Mouse (Mus musculus): Measurements from ENCODE around the gene Ctnnd2.
"Not testable (repeated sequence)": the region's sequence is repeated elsewhere in the genome, so short reads cannot be mapped to it uniquely, and the experiment has no call there.

Ctnnd2 gene

DNA sequence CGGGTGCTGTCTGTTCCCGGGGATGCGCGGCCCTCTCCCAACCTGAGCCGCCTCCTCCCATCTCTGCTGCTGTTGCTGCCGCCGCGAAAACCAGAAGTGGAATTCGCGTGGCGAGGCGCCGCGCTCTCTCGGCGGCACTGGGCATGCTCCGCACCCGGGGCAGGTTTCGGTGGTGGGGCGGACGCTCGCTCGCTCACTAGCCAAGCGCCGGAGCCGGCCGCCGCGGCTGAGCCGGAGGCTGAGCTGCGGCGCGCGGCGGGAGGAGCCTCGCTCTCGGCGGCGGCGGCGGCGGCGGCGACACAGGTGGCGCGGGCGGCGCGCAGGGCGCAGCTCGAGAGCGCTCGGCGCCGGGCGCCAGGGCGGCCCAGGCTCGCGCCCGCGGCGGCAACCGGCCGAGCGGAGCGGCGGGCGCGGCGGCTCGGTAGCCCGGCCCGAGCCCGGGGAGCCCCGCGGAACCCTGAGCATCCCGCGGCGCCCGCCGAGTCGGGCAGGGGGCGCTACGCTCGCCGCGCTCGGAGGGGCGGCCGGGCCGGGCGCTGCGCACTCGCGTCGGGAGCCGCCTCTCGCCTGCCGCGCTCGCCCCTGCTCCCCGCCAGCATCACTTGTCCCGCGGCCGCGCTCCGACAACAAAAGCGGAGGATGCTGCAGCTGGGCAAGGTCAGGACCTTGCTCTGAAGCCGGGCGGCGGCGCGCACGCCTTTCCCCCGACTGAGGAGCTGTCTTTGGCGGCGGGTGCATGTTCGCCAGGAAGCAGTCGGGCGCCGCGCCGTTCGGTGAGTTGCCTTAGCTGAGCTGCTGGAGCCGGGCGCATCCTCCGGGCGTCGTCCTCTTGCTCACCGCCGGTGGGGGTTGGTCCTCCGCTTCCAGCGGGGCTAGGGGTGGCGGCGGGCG, at the start of gene Ctnnd2:
Gene Ctnnd2 (plus strand): TSS at position 203 of the 891 bp plus-strand sequence.
- DNase-seq (ENCODE audit: low spot score in 2 of 2) = peak; percentile 64 to 86

DNA sequence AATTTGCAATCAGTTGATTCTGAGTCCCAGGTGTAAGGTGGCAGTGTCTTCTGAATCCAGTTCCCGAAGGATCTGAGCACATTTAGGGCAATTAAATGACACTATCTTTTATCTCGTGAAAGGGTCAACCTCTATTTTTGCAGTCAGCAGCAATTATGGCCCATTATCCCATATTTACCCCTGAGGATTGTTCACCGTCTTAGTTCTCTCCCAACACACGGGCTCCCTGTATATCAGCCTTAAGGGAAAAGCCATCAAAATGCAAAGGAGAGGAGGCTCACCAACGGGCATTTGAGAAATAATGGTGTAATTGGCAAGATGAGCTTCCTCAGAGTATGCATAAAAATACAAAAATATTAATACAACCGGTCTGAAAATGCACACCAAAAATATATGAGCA, 41.7 kb upstream of the Ctnnd2 start:
- no peak for DNase-seq (ENCODE audit: low spot score in 2 of 2)

DNA sequence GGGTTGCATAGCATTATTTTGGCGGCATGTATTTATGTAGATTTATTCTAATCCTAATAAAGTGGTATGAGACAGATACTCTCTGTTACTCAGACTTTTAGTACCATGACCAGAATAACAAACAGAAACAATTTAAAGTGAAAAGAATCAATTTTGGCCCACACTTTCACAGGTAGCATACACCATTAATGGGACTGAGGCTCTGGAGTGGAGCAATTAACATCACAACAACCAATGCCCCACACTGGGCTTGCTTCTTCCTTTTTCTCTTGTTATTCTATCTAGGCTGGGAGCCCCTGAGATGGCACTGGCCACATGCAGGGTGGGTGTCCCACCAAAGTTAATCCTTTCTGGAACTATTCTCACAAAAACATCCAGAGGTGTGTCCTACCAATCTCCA, 32.8 kb upstream of the Ctnnd2 start:
- not testable (repeated sequence) for DNase-seq (ENCODE audit: low spot score in 2 of 2)

DNA sequence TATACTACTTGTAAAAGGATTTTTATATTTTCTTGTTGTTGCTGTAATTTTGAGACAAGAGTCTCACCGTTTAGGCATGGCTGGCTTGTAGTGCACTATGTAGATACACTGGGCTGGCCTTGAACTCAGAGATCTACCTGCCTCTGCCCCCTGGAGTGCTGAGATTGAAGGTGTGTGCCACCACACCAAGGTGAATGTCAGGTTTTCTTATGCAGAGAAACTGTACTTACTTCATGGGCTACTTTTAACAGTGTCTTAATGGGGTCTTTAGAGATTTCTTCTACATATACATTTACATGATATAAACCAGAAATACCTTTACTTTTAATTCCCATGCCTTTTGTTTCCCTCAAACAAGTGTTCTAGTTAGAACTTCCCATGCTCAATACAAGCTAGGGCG, 27.0 kb upstream of the Ctnnd2 start:
- no peak for DNase-seq (ENCODE audit: low spot score in 2 of 2)

DNA sequence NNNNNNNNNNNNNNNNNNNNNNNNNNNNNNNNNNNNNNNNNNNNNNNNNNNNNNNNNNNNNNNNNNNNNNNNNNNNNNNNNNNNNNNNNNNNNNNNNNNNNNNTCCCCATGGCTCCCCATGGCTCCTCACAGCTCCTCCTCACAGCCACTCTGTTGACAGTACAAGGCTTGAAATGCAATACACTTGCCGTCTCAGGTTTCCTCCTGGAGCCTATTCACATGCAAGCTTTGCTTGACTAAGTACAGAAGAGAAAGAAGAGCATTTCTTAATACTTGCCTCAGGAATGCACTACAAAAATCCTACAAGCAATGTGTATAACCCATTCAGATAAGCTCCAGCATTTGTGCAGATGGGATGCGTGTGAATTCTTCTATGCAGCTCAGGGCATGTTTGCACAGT, 20.2 kb upstream of the Ctnnd2 start:
- DNase-seq (ENCODE audit: low spot score in 2 of 2) = no peak

DNA sequence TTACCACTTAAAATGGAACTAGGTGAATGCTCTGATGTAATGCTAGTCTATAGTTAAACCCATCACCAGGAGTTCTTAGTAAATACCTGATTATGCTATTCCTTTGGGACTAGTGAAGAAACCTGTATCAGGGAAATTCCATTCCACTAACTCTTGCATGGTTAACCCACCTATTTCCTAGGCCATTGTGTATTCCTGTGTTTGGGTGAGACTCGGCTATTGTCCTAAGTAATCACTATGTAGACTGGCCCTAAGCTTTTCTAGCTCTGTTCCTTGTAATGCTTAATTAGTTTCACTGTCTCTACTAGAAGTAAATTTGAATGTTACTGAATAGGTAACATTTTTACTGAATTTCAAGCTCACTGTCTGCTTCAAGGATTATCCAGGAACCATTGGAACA, 14.4 kb upstream of the Ctnnd2 start:
- DNase-seq (ENCODE audit: low spot score in 2 of 2) = no peak

DNA sequence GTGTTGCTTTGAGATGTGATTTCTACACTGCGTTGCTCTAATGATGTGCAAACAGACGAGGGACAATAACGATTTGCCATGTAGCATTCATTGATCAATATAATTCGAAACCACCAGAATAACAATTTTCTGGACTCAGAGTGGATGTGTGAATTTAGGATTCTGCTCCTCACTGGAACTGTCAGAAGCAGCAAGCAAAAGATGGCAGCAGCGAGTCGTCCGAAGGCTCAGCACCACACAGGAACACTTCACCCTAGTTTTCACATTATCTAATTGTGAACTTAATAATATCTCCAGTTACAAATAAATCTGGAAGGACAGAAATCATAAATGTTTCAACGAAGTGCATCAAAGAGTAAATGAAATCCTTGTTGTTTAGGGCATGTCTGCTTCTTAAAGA, 2.4 kb upstream of the Ctnnd2 start:
- DNase-seq (ENCODE audit: low spot score in 2 of 2) = peak in 1 of 2 experiments; percentile 22

DNA sequence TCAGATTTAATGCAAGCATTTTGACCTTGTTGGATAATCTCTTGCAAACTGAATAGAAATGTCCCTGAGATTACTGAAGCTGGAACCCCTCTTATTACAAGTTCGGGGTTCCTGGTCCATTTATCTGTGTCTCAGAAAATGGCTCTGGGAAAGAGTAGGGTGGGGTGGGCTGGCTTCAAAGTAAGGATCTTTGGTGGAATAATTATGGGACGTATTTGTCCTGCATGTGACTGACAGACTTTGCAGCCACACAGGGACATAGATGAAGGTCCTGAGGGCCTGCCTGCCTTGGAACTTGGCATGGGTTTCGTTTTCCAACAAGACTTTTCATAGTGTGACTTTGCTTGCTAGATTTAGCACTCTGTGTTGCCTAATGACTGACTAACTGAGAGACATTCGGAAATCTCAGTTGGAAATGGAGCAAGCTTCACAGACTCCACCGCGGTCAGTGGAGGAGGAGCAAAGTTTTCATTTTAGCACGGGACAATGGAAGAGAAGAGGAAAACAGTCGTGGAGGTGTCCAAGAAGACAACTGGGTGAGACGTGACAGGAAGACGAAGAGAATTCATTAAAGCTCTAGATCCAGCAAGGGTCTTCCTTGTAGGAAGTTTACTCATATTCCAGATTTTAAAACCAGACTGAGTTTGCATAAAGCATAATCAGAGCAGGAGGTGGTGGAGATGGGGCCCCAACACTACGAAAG, 749 bp upstream of the Ctnnd2 start:
- DNase-seq (ENCODE audit: low spot score in 2 of 2) = no peak

DNA sequence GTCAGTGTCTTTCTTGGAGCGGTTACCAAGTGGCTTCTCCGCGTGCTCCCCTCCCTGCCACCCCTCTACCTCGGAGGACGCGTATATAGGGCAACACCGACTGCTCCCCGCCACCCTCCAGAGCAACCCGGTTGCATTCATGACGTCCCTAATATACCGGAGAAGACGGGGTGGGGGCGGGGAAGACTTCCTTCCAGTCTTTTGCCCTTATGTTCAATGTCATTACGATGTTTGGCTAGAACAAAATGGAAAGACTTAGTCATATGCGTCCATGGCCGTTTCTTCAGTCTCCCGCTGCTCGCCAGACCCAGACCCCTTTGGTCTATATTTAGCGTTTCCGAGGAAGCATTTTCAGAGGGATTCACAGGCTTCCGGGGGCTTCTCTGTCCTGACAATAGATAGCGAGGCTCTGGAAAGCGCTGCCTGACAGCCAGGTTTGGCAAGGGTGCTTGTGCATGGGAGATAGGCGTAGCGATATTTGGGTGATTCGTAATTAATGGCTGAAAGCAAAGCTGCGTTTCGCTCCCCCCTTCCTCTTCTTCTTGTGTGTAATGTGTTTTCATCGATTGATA, 1.1 kb downstream of the Ctnnd2 start:
- DNase-seq (ENCODE audit: low spot score in 2 of 2) = peak in 1 of 2 experiments; percentile 40

DNA sequence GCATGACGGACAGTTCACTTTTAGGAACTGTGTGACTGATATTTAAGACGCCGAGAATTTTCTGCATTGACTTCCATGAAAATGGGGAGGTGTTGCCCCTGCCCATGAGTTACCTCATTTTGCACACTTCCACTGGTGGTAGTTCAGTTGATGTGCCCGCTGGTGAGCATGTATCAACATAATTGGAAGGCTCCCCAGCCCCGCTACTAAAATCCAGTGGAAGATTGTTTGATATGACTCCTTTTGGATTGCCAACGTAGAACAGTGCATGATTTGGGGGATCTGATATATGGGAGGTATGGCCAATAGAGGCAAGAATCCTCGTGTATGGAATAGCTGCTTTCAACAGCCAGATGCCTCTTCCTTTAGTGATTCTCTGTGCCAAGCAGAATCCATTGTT, 1.9 kb downstream of the Ctnnd2 start:
- DNase-seq (ENCODE audit: low spot score in 2 of 2) = peak in 1 of 2 experiments; percentile 17

DNA sequence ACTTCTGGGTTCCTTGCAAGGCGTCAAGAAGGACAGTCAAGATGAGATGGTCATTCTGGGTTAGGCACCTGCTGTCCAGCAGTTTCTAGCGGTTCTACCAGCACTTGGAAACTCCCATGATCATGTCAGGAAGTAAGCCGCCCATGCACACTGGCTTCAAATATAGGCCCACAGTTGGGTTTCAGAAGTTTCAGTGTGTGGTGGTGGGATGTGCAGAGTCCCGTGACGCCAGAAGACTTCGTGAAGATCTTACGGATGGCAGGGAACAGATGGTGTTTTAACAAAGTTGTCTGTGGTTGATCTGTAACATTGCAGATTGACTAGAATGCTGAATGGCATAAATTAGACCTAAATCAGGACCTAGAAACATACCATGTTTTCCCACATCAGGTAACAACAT, 11.6 kb downstream of the Ctnnd2 start:
- DNase-seq (ENCODE audit: low spot score in 2 of 2) = no peak

DNA sequence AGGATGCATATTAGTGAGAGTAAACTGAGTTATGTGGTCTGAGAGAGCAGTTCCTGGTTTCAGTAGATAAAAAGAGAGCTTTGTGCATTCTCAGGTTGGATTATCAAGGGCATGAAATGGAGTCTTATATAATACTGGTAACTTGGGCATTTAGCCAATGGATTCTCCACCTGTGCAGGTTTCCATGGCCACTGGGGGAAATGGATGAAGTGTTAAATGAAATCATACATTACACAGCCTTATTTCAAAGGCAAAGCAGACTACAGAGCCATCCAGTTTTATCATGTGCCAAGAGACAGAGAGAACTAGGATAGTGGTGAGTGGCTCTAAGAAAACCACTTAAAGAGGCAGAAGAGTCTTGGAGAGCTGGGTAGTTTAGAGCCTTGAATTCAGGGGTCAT, 18.5 kb downstream of the Ctnnd2 start:
- no peak for DNase-seq (ENCODE audit: low spot score in 2 of 2)

DNA sequence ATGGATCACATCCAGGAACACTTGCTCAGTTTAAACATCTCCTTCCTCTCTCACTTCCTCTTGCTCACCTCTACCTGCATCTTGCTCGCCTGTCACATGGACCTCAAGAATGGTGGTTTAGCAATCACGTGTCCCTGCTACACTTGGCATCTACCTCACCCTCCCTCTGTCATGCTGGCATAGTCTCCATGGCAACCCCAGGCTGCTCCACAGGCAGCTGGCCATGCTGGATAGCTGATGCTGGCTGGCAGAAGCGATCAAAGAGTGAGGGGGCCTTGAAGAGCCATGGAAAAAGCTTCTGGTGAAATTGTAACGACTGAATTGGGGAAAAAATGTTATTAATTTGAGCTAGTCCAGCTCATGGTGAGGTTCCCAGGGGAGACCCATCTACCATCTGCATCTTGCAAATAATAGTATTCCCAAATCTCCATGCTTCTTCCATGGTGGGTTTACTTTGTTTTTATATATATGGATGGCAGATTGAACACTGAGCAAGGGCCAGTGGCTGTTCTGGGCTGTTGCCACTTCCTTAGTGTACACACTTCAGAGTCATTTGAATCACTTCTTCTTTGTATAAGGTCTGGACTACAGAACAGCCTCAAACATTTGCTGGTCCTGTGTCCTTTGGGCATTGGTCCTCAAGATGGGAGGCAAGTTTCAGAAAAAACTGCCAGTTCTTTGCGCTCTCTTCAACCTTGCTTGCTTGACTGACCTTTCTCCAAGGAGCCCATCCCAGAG, 19.7 kb downstream of the Ctnnd2 start:
- peak in 1 of 2 experiments; percentile 62 for DNase-seq (ENCODE audit: low spot score in 2 of 2)

DNA sequence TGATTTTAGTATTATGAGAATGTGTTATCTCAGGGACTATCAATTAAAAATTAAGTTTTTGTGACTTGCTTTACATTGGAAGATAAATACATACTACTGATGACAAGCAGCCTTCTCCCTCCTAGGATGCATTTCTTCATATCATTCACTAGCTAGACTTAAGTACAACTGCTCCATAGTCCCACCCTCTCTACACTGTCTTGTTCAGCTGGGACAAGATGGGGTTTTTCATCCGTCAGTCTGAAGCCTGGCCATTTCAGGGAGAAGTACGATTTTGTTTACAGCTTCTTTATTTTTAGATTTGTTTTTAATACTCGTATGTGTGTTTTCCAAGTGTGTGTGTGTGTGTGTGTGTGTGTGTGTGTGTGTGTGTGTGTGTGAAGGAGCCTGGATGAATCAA, 26.0 kb downstream of the Ctnnd2 start:
- DNase-seq (ENCODE audit: low spot score in 2 of 2) = no peak

DNA sequence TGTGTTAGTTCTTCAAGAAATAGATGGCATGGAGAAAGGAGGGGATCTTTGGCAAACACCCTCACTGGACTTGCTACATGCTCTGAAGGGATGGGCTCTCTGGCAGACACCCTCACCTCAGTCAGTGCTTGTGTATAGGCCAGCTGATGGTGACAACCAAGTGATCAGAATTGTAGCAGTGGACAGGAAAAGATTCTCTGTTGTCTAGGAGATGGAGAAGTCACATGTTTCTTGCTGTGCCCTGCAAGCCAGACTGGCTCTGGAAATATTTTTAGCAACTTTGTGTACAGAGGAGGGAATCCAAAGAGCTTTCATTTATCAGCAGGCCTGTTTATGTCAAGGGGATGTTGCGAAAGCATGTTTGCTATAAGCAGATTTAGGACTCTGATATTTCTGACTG, 27.4 kb downstream of the Ctnnd2 start:
- no peak for DNase-seq (ENCODE audit: low spot score in 2 of 2)

DNA sequence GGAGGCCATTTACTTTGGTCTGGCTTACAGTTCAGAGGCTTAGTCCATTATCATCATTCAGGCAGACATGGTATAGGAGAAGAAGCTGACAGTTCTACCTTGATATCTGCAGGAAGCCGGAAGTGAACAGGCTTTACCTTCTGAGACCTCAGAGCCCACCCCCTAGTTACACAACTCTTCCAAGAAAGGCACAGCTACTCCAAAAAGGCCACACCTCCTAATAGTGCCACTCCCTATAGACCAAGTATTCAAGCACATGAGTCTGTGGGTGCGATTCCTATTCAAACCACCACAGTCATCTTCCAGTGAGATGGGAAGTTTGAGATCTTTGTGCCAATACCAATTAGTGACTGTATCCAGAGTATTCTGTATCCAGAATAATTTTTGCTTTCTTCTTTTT, 28.8 kb downstream of the Ctnnd2 start:
- peak in 1 of 2 experiments; percentile 1 for DNase-seq (ENCODE audit: low spot score in 2 of 2)

DNA sequence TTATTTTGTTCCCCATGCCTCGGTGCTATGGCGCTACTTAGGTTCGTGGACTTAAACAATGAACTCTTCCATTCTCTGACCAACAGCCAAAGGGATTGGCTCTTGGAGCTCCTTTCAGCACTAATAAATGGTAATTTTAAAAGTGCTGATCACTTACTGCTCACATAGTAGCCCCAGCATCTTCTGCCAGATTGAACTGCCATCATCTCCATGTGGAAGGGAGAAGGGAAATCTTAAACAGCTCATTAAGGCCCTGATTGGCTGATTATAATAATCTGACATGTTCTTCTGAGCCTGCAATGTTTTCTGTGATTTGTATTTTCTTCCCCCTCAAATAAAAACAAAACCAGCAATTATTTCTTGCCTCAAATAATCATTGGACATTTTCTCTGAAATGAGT, 29.2 kb downstream of the Ctnnd2 start:
- DNase-seq (ENCODE audit: low spot score in 2 of 2) = peak in 1 of 2 experiments; percentile 1

DNA sequence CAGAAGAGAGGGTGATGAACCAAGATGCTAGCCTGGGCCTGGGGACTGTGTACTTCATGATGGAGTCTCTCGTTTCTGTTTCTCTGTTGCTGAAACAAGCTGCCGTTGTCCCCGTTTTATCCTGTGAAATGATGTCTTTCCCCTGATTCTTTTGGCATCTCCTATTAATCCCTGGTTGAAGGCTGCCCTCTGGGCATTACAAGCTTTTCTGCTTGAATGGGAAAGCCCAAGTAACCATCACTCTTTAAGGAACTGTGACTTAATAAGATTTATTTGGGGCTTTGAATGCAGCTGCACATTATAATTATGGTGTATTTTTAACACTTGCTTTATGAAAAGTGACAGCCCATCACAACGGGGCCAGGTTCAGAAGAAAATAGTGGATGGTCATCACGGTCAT, 40.4 kb downstream of the Ctnnd2 start:
- DNase-seq (ENCODE audit: low spot score in 2 of 2) = no peak

DNA sequence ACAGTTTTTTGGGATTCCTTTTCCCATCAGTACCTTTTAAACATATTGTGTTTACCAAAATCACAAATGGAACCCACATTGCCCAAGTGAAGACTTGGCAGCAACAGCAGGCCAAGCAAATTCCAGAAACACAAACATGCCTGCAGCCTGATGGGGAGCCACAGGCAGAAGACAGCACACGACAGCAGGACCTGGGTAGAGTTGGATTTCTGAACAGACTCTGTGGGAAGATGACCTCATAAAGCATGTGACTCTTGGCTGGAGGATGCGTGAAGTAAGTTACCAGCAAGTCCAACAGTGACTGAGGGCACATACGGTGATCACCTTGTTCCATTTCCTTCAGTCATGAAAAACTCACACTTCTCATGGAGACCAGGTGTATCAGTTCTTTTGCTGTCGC, 43.5 kb downstream of the Ctnnd2 start:
- DNase-seq (ENCODE audit: low spot score in 2 of 2) = peak in 1 of 2 experiments; percentile 4

DNA sequence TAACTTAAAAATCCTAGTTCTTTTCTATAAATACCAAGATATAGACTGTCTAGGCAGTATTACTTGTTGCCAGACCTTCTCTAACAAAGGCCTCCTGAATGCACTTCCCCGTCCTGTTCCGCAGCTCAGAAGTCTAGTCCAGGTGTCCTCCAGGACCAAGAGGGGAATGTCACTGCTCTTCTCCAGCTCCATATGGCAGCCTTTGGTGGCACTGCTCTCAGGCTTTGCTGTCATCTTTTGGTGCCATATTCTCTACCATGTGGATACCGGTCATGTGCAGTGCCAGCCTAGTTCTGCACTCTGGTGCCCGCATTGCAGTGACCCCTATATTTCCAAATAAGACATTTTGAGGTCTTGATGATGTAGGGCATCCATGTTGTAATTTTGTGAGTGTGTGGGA, 56.7 kb downstream of the Ctnnd2 start:
- DNase-seq (ENCODE audit: low spot score in 2 of 2) = no peak

DNA sequence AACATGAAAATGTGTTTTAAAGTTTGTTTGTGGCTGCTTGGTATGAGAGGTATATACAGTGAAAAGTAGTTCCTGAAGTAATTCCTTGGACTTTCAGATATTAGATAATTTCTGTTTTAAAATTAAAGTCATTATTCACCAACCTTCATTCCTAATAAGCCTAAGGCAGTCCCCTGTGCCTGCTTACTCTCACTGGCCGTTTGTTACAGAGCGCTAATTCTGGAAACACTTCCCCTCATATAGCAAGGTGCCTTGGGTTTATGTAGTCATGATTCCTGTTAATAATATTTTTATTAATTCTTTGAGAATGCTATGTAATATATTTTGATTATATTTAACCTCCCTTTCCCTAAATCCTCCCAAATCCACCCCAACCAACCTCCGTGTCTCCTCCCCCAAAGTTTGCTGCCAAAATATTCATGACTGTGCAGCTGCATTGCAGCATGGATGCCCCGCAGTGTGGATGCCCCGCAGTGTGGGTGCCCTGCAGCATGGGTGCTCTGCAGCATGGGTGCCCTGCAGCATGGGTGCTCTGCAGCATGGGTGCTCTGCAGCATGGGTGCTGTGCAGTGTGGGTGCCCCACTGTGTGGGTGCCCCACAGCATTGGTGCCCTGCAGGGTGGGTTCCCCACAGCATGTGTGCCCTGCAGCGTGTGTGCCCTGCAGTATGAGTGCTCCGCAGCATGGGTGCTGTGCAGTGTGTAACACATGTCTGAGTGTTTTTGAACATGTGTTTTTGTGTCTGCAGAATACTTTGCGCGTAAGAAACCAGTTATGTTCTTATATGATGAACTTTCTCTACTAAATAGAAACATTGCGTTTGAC, 63.0 kb downstream of the Ctnnd2 start:
- no peak for DNase-seq (ENCODE audit: low spot score in 2 of 2)

All from left cerebral cortex, adult 9 months (tissue).